Mouse (Mus musculus): ENCODE results near the gene Lxn. TPM values are rescaled to one million over a fixed set of nuclear protein-coding genes. Genes with fewer than 3 reads are reported as not detected.

Gene Lxn
- polyA plus RNA-seq, 1 experiment from 2014 or later, result 139 TPM

- Histone ChIP-seq H3K27ac (no peak overlapping the region), H3K4me3 (no peak overlapping the region), H3K36me3 (peaks cover 73% of the 10 kb centered on the region), H3K9me3 (replicated peaks) (no peaks in the 10 kb centered on the region), H3K4me2 (replicated peaks) (no peak overlapping the region), H3K9ac (no peak overlapping the region), H3K4me1 (no peaks in the 10 kb centered on the region), H3K27me3 (no peaks in the 10 kb centered on the region)
- ATAC-seq (ENCODE audit: low FRiP score), result no peak
- WGBS, result 95% methylated on average over 2 of the region's 2 CpGs
Measured at GRCm38 (mm10) chr3:67447143-67447542, 16.6 kb downstream of the Lxn start.

GRCm38 (mm10) chr3:67434011-67434410 lies 29.7 kb downstream of the Lxn start:
- peaks cover 52% of the 10 kb centered on the region for H3K36me3 ChIP-seq
- H3K9me3 ChIP-seq (replicated peaks), result no peaks in the 10 kb centered on the region
- WGBS, result 95% methylated on average over 6 of the region's 6 CpGs

GRCm38 (mm10) chr3:67429999-67430380 lies 33.7 kb downstream of the Lxn start, which contains the start of gene Gfm1:
Gene Gfm1 (plus strand): TSS chr3:67430096.
- peaks cover 21% of the 10 kb centered on the region for H3K36me3 ChIP-seq
- peak within 1 kb of the TSS; percentile 74 for H3K4me2 ChIP-seq (replicated peaks)
- no peaks in the 10 kb centered on the region for H3K27me3 ChIP-seq
- peak; percentile 95 for ATAC-seq (ENCODE audit: low FRiP score)
- under 1% methylated on average over 24 of the region's 24 CpGs for WGBS
- peak within 1 kb of the TSS; percentile 73 for H3K9ac ChIP-seq
- peaks cover 9% of the 10 kb centered on the region for H3K9me3 ChIP-seq (replicated peaks)
- no peak within 1 kb of the TSS for H3K27ac ChIP-seq
- H3K4me1 ChIP-seq, result peaks cover 9% of the 10 kb centered on the region
- peak within 1 kb of the TSS; percentile 93 for H3K4me3 ChIP-seq

More at GRCm38 (mm10) chr3:67434011-67434410, 29.7 kb downstream of the Lxn start:
- Histone ChIP-seq H3K4me2 (replicated peaks) (no peak overlapping the region), H3K4me1 (peaks cover 9% of the 10 kb centered on the region), H3K4me3 (no peak overlapping the region), H3K27ac (no peak overlapping the region), H3K9ac (no peak overlapping the region), H3K27me3 (no peaks in the 10 kb centered on the region)
- ATAC-seq (ENCODE audit: low FRiP score), result no peak

GRCm38 (mm10) chr3:67429338-67429998 lies 34.3 kb downstream of the Lxn start:
- Histone ChIP-seq H3K4me3 (peak overlapping the region; percentile 93), H3K9me3 (replicated peaks) (peaks cover 9% of the 10 kb centered on the region), H3K4me1 (peaks cover 9% of the 10 kb centered on the region), H3K27ac (no peak overlapping the region), H3K36me3 (peaks cover 18% of the 10 kb centered on the region), H3K9ac (no peak overlapping the region), H3K27me3 (no peaks in the 10 kb centered on the region), H3K4me2 (replicated peaks) (peak overlapping the region; percentile 74)
- ATAC-seq (ENCODE audit: low FRiP score), result peak; percentile 79
- WGBS, result 37% methylated on average over 8 of the region's 8 CpGs

Other genes with a start within 250 kb of the Lxn start
- gene Mlf1, start 89.8 kb downstream of the Lxn start, polyA plus RNA-seq (2016; fragmentation: Nextera tagmentation; extraction: Ambion mirVana), result 39.6 and 44.0 TPM in 2 replicates
- gene Gm17402, start 88.8 kb downstream of the Lxn start, polyA plus RNA-seq (2016; fragmentation: Nextera tagmentation; extraction: Ambion mirVana), result not detected in 2 replicates
- 38.5 and 39.6 TPM in 2 replicates for gene Gfm1, start 33.8 kb downstream of the Lxn start, polyA plus RNA-seq (2016; fragmentation: Nextera tagmentation; extraction: Ambion mirVana)
- gene Rarres1, start 51.6 kb upstream of the Lxn start, polyA plus RNA-seq (2016; fragmentation: Nextera tagmentation; extraction: Ambion mirVana), result 1.3 and 1.6 TPM in 2 replicates
- gene Mfsd1, start 118.8 kb upstream of the Lxn start, polyA plus RNA-seq (2016; fragmentation: Nextera tagmentation; extraction: Ambion mirVana), result 56.0 and 57.1 TPM in 2 replicates

All from hindbrain, embryonic 12.5 days (tissue).